Mouse (Mus musculus) lung, adult 2 months (tissue): ENCODE data around the gene Tmprss11d. TPM values are rescaled to one million over a fixed set of nuclear protein-coding genes. Genes with fewer than 3 reads are reported as not detected.
"Not testable (repeated sequence)": the region's sequence is repeated elsewhere in the genome, so short reads cannot be mapped to it uniquely, and the experiment has no call there.

ENCODE experiments used
- DNase-seq: peaks from one replicate; pipeline ENCODE4 v3.0.0; 2022
- H3K4me1 ChIP-seq: fragments of 200-500 bp; 2 replicates; pipeline ENCODE4 v1.6.1; 2011; ENCODE audit warnings: low read length; ENCODE audit not compliant: control insufficient read depth, insufficient read depth
- H3K4me3 ChIP-seq: fragments of 200-500 bp; replicated peaks from 2 replicates; pipeline ENCODE3; 2011; ENCODE audit warnings: low read depth, mild to moderate bottlenecking, control low read depth, low read length; ENCODE audit errors: extremely low read depth
- CTCF ChIP-seq: fragments of 200-500 bp; IDR thresholded peaks from 2 replicates; pipeline ENCODE4 v1.5.1; 2011; ENCODE audit warnings: mild to moderate bottlenecking, low read length, control low read depth; ENCODE audit not compliant: insufficient read depth
- POLR2A ChIP-seq: fragments of 200-500 bp; IDR thresholded peaks from 2 replicates; pipeline ENCODE4 v1.6.1; 2011; ENCODE audit warnings: low read depth, mild to moderate bottlenecking, control low read depth, low read length, borderline replicate concordance; ENCODE audit errors: extremely low read depth
- WGBS: fragments of 180-500 bp; shearing (Covaris S2); methylation state at CpG from one replicate; pipeline ENCODE4 v1.1.7; 2018; 5-methylcytosine and 5-hydroxymethylcytosine counted together
- polyA plus RNA-seq: library from polyadenylated mRNA; depleted of rRNA; stranded (reverse); fragments of >200 nt; gene quantifications from 2 replicates; pipeline ENCODE4 v1.2.3, GENCODE M21; 2012; rRNA removed

Gene Tmprss11d
- polyA plus RNA-seq: 1.3 TPM in 1 of 2 replicates, not detected in the other

GRCm38 (mm10) chr5:86373320-86373719, at the start of gene Tmprss11d:
Gene Tmprss11d (minus strand): TSS chr5:86373420.
- WGBS: 37% methylated on average over 3 of the region's 3 CpGs
- no peak for TF ChIP-seq POLR2A
- TF ChIP-seq CTCF: no peak
- no peaks in the 10 kb centered on the region for H3K4me1 ChIP-seq
- no peak within 1 kb of the TSS for H3K4me3 ChIP-seq
- no peak for DNase-seq

GRCm38 (mm10) chr5:86421323-86422028, 48.3 kb upstream of the Tmprss11d start:
- no peak for TF ChIP-seq POLR2A
- TF ChIP-seq CTCF: no peak
- Histone ChIP-seq H3K4me3 (no peak overlapping the region), H3K4me1 (no peaks in the 10 kb centered on the region)
- no peak for DNase-seq
- whole genome bisulfite sequencing: 43% methylated on average over 3 of the region's 3 CpGs

GRCm38 (mm10) chr5:86419494-86419893, 46.3 kb upstream of the Tmprss11d start:
- no peaks in the 10 kb centered on the region for H3K4me1 ChIP-seq
- 27% methylated on average over 4 of the region's 4 CpGs for WGBS
- TF ChIP-seq POLR2A: no peak
- TF ChIP-seq CTCF: no peak
- no peak for DNase-seq
- H3K4me3 ChIP-seq: no peak overlapping the region

GRCm38 (mm10) chr5:86414280-86414679, 41.1 kb upstream of the Tmprss11d start:
- no peak for DNase-seq
- 66% methylated on average over 7 of the region's 7 CpGs for WGBS
- no peaks in the 10 kb centered on the region for H3K4me1 ChIP-seq

GRCm38 (mm10) chr5:86410815-86411214, 37.6 kb upstream of the Tmprss11d start:
- 21% methylated on average over 3 of the region's 3 CpGs for WGBS
- no peaks in the 10 kb centered on the region for H3K4me1 ChIP-seq
- no peak overlapping the region for H3K4me3 ChIP-seq
- TF ChIP-seq CTCF: no peak
- TF ChIP-seq POLR2A: no peak
- no peak for DNase-seq

More at GRCm38 (mm10) chr5:86414280-86414679, 41.1 kb upstream of the Tmprss11d start:
- TF ChIP-seq CTCF (no peak), POLR2A (no peak)
- H3K4me3 ChIP-seq: no peak overlapping the region

GRCm38 (mm10) chr5:86407941-86408340, 34.7 kb upstream of the Tmprss11d start:
- Histone ChIP-seq H3K4me3 (no peak overlapping the region), H3K4me1 (no peaks in the 10 kb centered on the region)
- no peak for TF ChIP-seq POLR2A
- no peak for TF ChIP-seq CTCF
- 76% methylated on average over 2 of the region's 2 CpGs for WGBS
- no peak for DNase-seq

- TF ChIP-seq POLR2A (no peak), CTCF (no peak)
- 85% methylated on average over 3 of the region's 3 CpGs for WGBS
These were observed 34.0 kb upstream of the Tmprss11d start for GRCm38 (mm10) chr5:86407191-86407590.

GRCm38 (mm10) chr5:86359412-86359985, 13.7 kb downstream of the Tmprss11d start:
- 55% methylated on average over 4 of the region's 4 CpGs for WGBS
- H3K4me1 ChIP-seq: no peaks in the 10 kb centered on the region
- no peak overlapping the region for H3K4me3 ChIP-seq
- TF ChIP-seq POLR2A: no peak
- no peak for TF ChIP-seq CTCF
- DNase-seq: no peak

More at GRCm38 (mm10) chr5:86407191-86407590, 34.0 kb upstream of the Tmprss11d start:
- H3K4me1 ChIP-seq: no peaks in the 10 kb centered on the region
- no peak for DNase-seq
- no peak overlapping the region for H3K4me3 ChIP-seq

GRCm38 (mm10) chr5:86352966-86353365, 20.3 kb downstream of the Tmprss11d start:
- H3K4me1 ChIP-seq: no peaks in the 10 kb centered on the region
- no peak for DNase-seq
- H3K4me3 ChIP-seq: no peak overlapping the region
- TF ChIP-seq CTCF (no peak), POLR2A (no peak)
- 24% methylated on average over 7 of the region's 7 CpGs for WGBS

- H3K4me3 ChIP-seq, H3K4me1 ChIP-seq, DNase-seq: not testable (repeated sequence)
- 54% methylated on average over 30 of the region's 30 CpGs for WGBS
These were observed 54.9 kb downstream of the Tmprss11d start for GRCm38 (mm10) chr5:86318018-86318956.
